Mouse (Mus musculus) G1E (cell line): Measurements from ENCODE around the gene Unc5b.

ENCODE experiments used
- CTCF ChIP-seq: IDR thresholded peaks from 2 replicates; pipeline ENCODE4 v1.5.1; 2012; ENCODE audit warnings: low read depth, low read length, inconsistent platforms, mixed read lengths
- GATA1 ChIP-seq: IDR thresholded peaks from 2 replicates; pipeline ENCODE4 v1.6.1; 2012; ENCODE audit warnings: borderline replicate concordance, low read length, inconsistent platforms, mixed read lengths
- POLR2AphosphoS5 ChIP-seq: IDR thresholded peaks from 2 replicates; pipeline ENCODE4 v1.6.1; 2012; ENCODE audit warnings: low read depth, low read length, inconsistent platforms; ENCODE audit not compliant: insufficient replicate concordance
- TAL1 ChIP-seq: conservative IDR thresholded peaks from 2 replicates; pipeline ENCODE4 v1.6.1; 2012; ENCODE audit warnings: low read depth, low read length, inconsistent platforms, mixed read lengths

GRCm38 (mm10) chr10:60797682-60798422, 33.5 kb downstream of the Unc5b start:
- TF ChIP-seq CTCF (no peak), GATA1 (no peak), TAL1 (no peak), POLR2AphosphoS5 (no peak)
